8 mouse cellular contexts compared by ENCODE assay signal in the genomic region with DNA sequence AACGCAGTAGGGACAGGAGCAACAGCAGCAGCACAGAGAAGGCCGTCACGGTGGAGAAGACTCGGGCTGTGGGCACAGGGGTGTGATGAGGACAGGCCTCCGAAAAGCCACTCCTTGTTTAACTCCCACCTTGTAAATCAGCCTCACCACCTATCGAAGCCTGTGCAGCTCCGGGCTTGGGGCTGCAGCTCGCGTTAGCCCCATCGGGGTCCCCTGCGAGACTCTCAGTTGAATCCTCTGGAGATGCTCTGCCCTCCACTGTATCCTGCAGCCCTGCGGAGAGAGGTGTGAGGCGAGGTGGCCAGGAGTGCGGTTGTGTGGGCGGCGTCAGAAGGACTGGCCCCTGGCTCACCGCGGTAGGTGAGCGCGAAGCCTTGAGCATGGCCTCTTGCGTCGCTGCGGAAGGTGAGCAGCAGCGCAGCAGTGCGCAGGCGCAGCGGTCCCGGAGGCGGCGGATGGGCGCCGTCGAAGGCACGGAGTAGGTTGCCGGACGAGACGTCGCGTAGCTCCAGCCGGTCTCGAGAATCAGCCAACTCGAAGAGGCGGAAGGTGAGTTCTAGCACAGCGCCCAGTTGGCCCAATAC. TPM values are rescaled to one million over a fixed set of nuclear protein-coding genes. Genes with fewer than 3 reads are reported as not detected.
A peak's percentile ranks its signal among the peaks of the same experiment; 100 is the strongest.
DNase-seq lines count a peak whose midpoint lies in the region; ATAC-seq and TF ChIP-seq lines count a peak whose summit lies in the region.

No protein-coding gene starts in this region.

- no peak overlapping the region for H3K27ac ChIP-seq in forebrain, postnatal 0 days (ENCODE audit: low read depth, low read length)
- no peak overlapping the region for H3K27ac ChIP-seq in limb, embryonic 12.5 days

- peak; percentile 48 for ATAC-seq in CD4-positive, CD25-positive, alpha-beta regulatory T cell, adult 4 months
- ATAC-seq in forebrain, postnatal 0 days = no peak
- no peak for ATAC-seq in limb, embryonic 12.5 days (ENCODE audit: insufficient number of reproducible peaks, insufficient read depth, low FRiP score, low TSS enrichment, low read depth)
- no peak for ATAC-seq in frontal cortex, adult (ENCODE audit: low TSS enrichment)

- DNase-seq in cerebellum, adult 18-20 months = peak; percentile 35 to 53
- DNase-seq in cerebellum, adult 8-10 months = no peak
- peak; percentile 49 for DNase-seq in forebrain, postnatal 0 days
- peak; percentile 83 for DNase-seq in naive thymus-derived CD4-positive, alpha-beta T cell, adult 2 months (ENCODE audit: low read depth)
- DNase-seq in adipocyte (ENCODE audit: low spot score) = no peak

- H3K9me3 ChIP-seq in forebrain, postnatal 0 days (ENCODE audit: low read length) = no peaks in the 10 kb centered on the region
- no peaks in the 10 kb centered on the region for H3K9me3 ChIP-seq in limb, embryonic 12.5 days

- H3K4me3 ChIP-seq in forebrain, postnatal 0 days (ENCODE audit: low read depth, low read length) = peak overlapping the region; percentile 19; the same call in 1 of the 2 replicates
- H3K4me3 ChIP-seq in limb, embryonic 12.5 days (replicated peaks) = peak overlapping the region; percentile 30

- peak overlapping the region; percentile 43 for H3K4me2 ChIP-seq in forebrain, postnatal 0 days (ENCODE audit: low read depth)
- peak overlapping the region; percentile 68 for H3K4me2 ChIP-seq in limb, embryonic 12.5 days

- peaks cover 52% of the 10 kb centered on the region for H3K27me3 ChIP-seq in forebrain, postnatal 0 days (ENCODE audit: insufficient read depth, low read length)
- peaks cover 99% of the 10 kb centered on the region for H3K27me3 ChIP-seq in limb, embryonic 12.5 days

- H3K9ac ChIP-seq in forebrain, postnatal 0 days = no peak overlapping the region; the same call in 1 of the 2 replicates
- H3K9ac ChIP-seq in limb, embryonic 12.5 days (replicated peaks) = peak overlapping the region; percentile 34; the same call in 1 of the 2 replicates

- peaks cover 17% of the 10 kb centered on the region for H3K4me1 ChIP-seq in forebrain, postnatal 0 days (ENCODE audit: insufficient read depth)
- H3K4me1 ChIP-seq in limb, embryonic 12.5 days (replicated peaks) = peaks cover 49% of the 10 kb centered on the region

- WGBS in forebrain, postnatal 0 days = 8% methylated on average over 44 of the region's 44 CpGs
- WGBS in limb, embryonic 12.5 days = 9% methylated on average over 44 of the region's 44 CpGs

- no peak for TF ChIP-seq CTCF in forebrain, postnatal 0 days (IDR thresholded peaks at IDR 0.05; ENCODE audit: low read depth)

- no peaks in the 10 kb centered on the region for H3K36me3 ChIP-seq in forebrain, postnatal 0 days (ENCODE audit: insufficient read depth)
- H3K36me3 ChIP-seq in limb, embryonic 12.5 days = no peaks in the 10 kb centered on the region

RNA-seq across cellular contexts. Expression of gene Paqr4, which starts 1.6 kb away (rescaled TPM):
- polyA plus RNA-seq in CD4-positive, CD25-positive, alpha-beta regulatory T cell, adult 4 months (2017; shearing (Covaris generic)) = 1 to 10 TPM; 2.0 to 2.5 TPM
- 51.9 and 54.9 TPM in 2 replicates for total RNA-seq in forebrain, postnatal 0 days (2014; rRNA removed)
- polyA plus RNA-seq in forebrain, postnatal 0 days (2015; fragmentation: Nextera tagmentation; extraction: Ambion mirVana) = 48.8 and 56.9 TPM in 2 replicates
- 11.6 and 13.6 TPM in 2 replicates for polyA plus RNA-seq in limb, embryonic 12.5 days (2016; fragmentation: Nextera tagmentation; extraction: Ambion mirVana)

RNA-seq across cellular contexts. Expression of gene Kremen2, which starts 3.3 kb away (rescaled TPM):
- polyA plus RNA-seq in CD4-positive, CD25-positive, alpha-beta regulatory T cell, adult 4 months (2017; shearing (Covaris generic)) = 1 to 10 TPM; 1.8 to 2.4 TPM
- total RNA-seq in forebrain, postnatal 0 days (2014; rRNA removed) = 0.38 and 0.90 TPM in 2 replicates
- polyA plus RNA-seq in forebrain, postnatal 0 days (2015; fragmentation: Nextera tagmentation; extraction: Ambion mirVana) = 0.23 and 0.82 TPM in 2 replicates
- polyA plus RNA-seq in limb, embryonic 12.5 days (2016; fragmentation: Nextera tagmentation; extraction: Ambion mirVana) = 30.0 and 34.8 TPM in 2 replicates

RNA-seq across cellular contexts. Expression of gene Pkmyt1, which starts 16.2 kb away (rescaled TPM):
- 10 to 100 TPM; 10.5 to 13.7 TPM for polyA plus RNA-seq in CD4-positive, CD25-positive, alpha-beta regulatory T cell, adult 4 months (2017; shearing (Covaris generic))
- total RNA-seq in forebrain, postnatal 0 days (2014; rRNA removed) = 9.1 and 16.3 TPM in 2 replicates
- 14.1 and 14.5 TPM in 2 replicates for polyA plus RNA-seq in forebrain, postnatal 0 days (2015; fragmentation: Nextera tagmentation; extraction: Ambion mirVana)
- polyA plus RNA-seq in limb, embryonic 12.5 days (2016; fragmentation: Nextera tagmentation; extraction: Ambion mirVana) = 49.1 and 53.1 TPM in 2 replicates

RNA-seq across cellular contexts. Expression of gene 1520401A03Rik, which starts 19.7 kb away (rescaled TPM):
- under 1 TPM; 0.20 to 0.30 TPM for polyA plus RNA-seq in CD4-positive, CD25-positive, alpha-beta regulatory T cell, adult 4 months (2017; shearing (Covaris generic))
- total RNA-seq in forebrain, postnatal 0 days (2014; rRNA removed) = not detected in 2 replicates
- polyA plus RNA-seq in forebrain, postnatal 0 days (2015; fragmentation: Nextera tagmentation; extraction: Ambion mirVana) = not detected in 2 replicates
- 1.8 and 2.5 TPM in 2 replicates for polyA plus RNA-seq in limb, embryonic 12.5 days (2016; fragmentation: Nextera tagmentation; extraction: Ambion mirVana)

RNA-seq across cellular contexts. Expression of gene Flywch1, which starts 29.1 kb away (rescaled TPM):
- polyA plus RNA-seq in CD4-positive, CD25-positive, alpha-beta regulatory T cell, adult 4 months (2017; shearing (Covaris generic)) = 10 to 100 TPM; 15.1 to 21.4 TPM
- total RNA-seq in forebrain, postnatal 0 days (2014; rRNA removed) = 167 and 189 TPM in 2 replicates
- polyA plus RNA-seq in forebrain, postnatal 0 days (2015; fragmentation: Nextera tagmentation; extraction: Ambion mirVana) = 117 and 135 TPM in 2 replicates
- 136 and 140 TPM in 2 replicates for polyA plus RNA-seq in limb, embryonic 12.5 days (2016; fragmentation: Nextera tagmentation; extraction: Ambion mirVana)

Comparison
In these comparisons a context has a peak if more than half of its experiments do, and no peak if none do; other contexts are left out.
1. DNase-seq: peak in cerebellum, adult 18-20 months (2 of 2), forebrain, postnatal 0 days (single experiment) and naive thymus-derived CD4-positive, alpha-beta T cell, adult 2 months (single experiment); none in cerebellum, adult 8-10 months (single experiment) and adipocyte (single experiment).